Mouse (Mus musculus) splenic B cell, adult 2 months (primary cell): Measurements from ENCODE around the gene Slc38a6.

Source experiments
- DNase-seq: peaks from one replicate; pipeline ENCODE4 v3.0.0-alpha.2; 2011; ENCODE audit warnings: low read depth, low spot score
- H3K27me3 ChIP-seq: 2 replicates; pipeline ENCODE4 v1.6.1; 2012; ENCODE audit warnings: mild to moderate bottlenecking, low read length, moderate library complexity, mixed read lengths; ENCODE audit not compliant: control insufficient read depth, poor library complexity, insufficient read depth, severe bottlenecking
- H3K36me3 ChIP-seq: 2 replicates; pipeline ENCODE4 v1.6.1; 2012; ENCODE audit warnings: mild to moderate bottlenecking, low read length, moderate library complexity, mixed read lengths; ENCODE audit not compliant: control insufficient read depth, poor library complexity, insufficient read depth, severe bottlenecking

Gene Slc38a6

DNA sequence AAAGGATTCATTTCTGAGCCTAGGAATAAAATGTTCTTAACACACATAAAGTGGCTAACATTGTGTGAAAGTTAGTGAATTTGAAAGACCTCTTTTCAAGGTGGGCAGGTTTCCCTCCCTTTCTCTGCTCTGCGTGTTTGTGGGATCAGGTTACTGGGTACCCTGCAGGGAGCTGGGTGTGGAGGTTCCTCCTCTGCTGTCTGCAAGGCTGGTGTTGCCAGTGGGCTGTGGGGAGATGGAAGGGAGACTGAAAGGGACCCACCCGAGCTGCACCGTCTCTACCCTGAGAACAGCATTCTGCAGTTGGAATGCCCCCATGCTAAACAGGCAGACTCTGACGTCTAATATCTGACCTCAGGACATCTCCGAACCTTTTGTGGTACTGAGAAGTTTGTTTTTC, 70.7 kb downstream of the Slc38a6 start:
- no peak for DNase-seq
- H3K27me3 ChIP-seq = no peaks in the 10 kb centered on the region
- H3K36me3 ChIP-seq = no peaks in the 10 kb centered on the region; the same call in 1 of the 2 replicates

DNA sequence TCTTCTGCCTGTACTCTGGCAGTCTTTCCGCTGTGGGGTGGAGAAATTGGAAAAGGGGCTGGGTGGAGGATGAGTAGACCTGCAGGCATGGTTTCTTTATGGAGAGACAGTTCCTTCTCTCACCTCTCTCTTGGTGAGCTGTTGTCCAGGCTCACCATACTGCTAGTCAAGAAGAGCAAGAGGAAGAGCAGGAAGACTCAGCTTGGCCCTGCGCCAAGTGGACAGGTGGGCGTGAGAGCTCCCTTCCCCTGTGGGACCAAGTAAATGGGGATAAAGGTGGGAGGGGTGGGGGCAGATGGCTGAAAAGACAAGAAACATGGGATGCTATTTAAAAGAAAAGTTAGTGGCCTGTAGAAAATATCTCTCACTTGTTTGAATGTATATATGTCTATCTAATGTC, 71.2 kb downstream of the Slc38a6 start:
- Histone ChIP-seq H3K36me3 (no peaks in the 10 kb centered on the region; the same call in 1 of the 2 replicates), H3K27me3 (no peaks in the 10 kb centered on the region)
- no peak for DNase-seq

DNA sequence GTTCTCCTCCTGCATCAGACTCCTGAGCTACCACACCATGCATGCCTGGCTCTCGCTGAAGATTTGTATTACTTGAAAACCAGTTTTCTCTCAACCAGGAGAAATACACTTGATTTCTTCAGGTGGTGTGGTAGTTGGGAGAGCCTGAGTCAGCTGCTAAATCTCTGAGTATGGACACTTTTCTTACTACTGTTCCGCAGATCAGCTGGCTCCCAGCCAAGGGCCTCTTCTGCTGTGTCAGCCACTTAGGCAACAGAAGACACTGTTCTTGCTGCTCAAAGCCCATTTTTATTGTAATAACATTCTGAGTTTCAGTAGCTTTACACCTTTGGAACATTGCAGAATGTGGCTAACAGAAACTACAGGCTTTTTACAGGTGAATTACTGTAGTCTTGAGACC, 72.1 kb downstream of the Slc38a6 start:
- DNase-seq = no peak
- Histone ChIP-seq H3K36me3 (no peaks in the 10 kb centered on the region; the same call in 1 of the 2 replicates), H3K27me3 (no peaks in the 10 kb centered on the region)

DNA sequence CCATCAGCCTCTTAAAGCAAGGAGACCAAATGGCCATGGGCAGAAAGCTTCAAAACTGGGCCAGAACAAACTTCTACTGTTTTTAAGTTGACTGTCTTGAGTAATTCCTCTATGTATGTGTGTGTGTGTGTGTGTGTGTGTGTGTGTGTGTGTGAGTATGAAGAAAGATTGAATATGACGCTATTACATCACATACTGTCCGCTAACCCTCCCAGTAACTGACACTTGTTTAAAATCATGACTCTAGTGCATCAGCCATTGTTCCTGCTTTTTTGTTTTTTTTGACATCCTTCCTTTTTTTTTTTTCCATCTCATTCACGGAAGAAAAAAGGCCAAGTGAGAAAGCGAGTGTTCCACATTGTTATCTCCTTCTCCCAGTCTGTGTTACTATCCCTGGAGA, 72.9 kb downstream of the Slc38a6 start:
- Histone ChIP-seq H3K36me3 (no peaks in the 10 kb centered on the region; the same call in 1 of the 2 replicates), H3K27me3 (no peaks in the 10 kb centered on the region)
- DNase-seq = no peak

DNA sequence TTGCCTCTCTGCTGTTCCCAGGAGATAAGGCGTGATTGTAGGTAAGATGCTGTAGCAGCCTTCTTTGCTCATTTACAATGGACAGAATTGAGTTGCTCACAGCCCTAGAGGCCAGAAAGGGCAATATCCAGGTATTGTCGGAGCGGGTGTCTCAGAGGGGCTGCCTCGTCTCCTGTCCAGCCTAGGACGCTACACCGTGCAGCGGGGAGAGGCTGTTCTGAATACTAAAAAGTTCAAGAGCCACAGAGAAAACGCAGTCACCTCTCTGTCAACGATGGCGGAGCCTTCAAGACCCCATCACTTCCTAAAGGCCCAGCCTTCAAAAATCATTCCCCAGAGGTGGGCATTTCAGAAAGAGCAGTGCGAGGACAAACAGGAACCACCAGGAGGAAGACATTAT, 74.6 kb downstream of the Slc38a6 start:
- Histone ChIP-seq H3K27me3 (no peaks in the 10 kb centered on the region), H3K36me3 (no peaks in the 10 kb centered on the region; the same call in 1 of the 2 replicates)
- no peak for DNase-seq

DNA sequence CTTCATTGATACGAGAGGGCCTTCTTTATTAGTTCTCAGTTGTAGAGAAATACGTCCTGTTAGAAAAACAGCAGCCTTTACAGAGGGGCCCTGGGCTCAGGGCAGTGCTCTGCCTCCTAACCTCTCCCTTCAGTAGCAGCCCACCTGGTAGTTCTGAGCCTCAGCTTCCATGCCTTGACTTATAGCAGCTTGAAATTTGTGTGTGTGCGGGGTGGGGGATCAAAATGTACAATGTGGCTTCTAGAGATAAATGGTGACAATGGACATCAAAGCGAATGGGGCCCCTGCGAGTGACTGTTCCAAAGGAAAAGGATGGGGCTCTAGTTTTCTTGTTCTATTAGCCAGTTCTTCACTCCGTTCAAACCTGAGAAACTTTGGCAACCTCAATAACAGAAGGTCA, 76.8 kb downstream of the Slc38a6 start:
- H3K27me3 ChIP-seq = no peaks in the 10 kb centered on the region
- no peaks in the 10 kb centered on the region; the same call in 1 of the 2 replicates for H3K36me3 ChIP-seq
- DNase-seq = no peak

DNA sequence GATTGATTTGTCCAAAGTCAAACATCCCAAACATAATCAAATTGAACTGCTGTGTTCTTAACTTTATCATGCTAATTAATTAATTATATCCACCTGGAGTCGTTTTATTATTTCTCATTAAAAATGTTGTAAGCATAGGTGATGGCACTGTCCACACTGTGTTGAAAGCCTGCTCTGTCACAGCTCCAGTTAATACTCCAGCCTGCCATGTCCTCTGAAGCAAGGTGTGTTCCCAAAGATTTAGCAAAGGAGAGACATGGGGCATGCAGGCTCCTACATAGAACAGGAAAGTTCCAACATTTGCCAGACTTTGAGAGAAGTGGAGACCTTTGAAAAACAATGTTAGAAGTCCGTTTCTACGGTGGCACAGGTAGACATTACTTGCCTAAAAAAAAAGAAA, 77.4 kb downstream of the Slc38a6 start:
- DNase-seq = no peak
- Histone ChIP-seq H3K36me3 (no peaks in the 10 kb centered on the region; the same call in 1 of the 2 replicates), H3K27me3 (no peaks in the 10 kb centered on the region)

DNA sequence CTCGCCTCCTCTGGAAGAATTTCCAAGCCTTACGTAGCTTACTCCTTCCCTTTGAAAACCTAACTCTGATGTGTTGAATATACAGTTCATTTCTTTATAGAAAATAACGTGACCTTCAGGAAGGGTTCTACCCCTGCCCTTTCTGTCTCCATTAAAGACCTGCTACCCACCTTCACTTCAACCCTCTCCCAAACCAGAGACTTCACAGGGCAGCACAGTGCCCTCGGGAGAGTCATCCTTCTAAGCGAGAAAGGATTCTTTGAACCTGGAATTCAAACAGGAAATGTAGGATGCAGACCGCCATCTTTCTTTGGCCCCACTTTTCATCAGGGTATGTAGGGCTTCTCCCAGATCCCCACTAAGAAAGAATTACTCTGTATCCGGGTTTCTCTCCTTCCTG, 80.0 kb downstream of the Slc38a6 start:
- Histone ChIP-seq H3K27me3 (no peaks in the 10 kb centered on the region), H3K36me3 (no peaks in the 10 kb centered on the region)
- DNase-seq = no peak

DNA sequence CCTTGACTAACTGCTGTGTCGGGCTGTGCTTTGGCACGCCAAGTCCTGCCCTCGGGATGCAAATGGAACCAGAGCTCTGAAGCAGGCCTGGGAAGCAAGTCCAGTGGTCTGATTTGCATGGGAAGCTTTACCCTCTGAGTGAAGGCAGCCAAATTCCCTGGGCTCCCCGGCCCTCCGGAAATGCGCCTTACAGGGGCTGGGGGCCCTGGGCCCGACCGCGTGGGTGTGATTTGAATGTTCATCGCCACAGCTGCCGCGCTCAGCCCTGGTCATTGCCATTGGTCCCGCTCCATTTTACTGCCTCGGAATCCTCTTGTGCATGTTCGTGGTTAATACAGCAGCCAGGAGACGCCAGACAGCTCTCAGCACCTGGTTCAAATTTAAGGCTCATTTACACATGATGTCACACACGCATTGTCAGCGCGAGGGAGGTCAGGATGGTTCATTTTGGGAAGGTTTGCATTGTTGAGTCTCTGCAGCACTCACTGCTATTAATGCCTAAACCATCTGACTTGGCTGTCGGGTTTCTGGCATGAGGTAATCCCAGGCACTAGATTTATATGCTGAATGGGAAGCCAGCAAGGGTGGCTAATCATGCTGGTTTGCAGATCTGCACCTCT, 81.0 kb downstream of the Slc38a6 start:
- H3K36me3 ChIP-seq = no peaks in the 10 kb centered on the region
- no peaks in the 10 kb centered on the region for H3K27me3 ChIP-seq
- DNase-seq = no peak

DNA sequence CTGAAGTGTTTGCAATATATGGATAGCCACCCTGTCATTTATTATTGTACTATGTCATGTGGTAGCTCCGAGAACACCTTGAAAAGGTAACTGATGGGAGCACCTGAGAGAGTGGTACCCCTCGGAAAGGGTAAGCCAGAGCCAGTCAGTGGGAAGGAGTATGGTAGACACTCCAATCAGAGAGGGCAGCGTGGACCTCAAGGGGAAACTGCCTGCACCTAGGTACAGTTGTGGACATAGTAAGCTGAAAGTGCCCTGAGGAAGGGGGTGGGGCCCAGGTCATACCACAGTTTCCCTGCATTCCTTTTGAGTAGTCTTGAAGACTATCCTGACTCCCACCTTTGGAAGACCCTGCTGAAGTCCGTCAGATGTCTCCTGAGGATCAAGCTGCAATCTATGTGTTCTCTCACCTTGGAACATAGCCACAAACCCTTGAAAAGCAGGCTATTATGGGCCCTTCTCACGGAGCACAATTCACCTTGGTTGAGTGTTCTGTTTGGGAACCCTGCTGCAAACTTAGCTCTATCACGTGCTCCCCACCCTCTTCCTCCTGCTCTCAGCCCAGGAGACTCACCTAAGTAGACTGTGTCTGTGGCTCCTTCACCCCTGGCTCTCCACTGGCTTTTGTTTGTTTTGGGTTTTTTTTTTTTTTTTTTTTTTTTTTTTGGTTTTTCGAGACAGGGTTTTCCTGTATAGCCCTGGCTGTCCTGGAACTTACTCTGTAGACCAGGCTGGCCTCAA, 82.5 kb downstream of the Slc38a6 start:
- DNase-seq = no peak
- no peaks in the 10 kb centered on the region for H3K27me3 ChIP-seq

DNA sequence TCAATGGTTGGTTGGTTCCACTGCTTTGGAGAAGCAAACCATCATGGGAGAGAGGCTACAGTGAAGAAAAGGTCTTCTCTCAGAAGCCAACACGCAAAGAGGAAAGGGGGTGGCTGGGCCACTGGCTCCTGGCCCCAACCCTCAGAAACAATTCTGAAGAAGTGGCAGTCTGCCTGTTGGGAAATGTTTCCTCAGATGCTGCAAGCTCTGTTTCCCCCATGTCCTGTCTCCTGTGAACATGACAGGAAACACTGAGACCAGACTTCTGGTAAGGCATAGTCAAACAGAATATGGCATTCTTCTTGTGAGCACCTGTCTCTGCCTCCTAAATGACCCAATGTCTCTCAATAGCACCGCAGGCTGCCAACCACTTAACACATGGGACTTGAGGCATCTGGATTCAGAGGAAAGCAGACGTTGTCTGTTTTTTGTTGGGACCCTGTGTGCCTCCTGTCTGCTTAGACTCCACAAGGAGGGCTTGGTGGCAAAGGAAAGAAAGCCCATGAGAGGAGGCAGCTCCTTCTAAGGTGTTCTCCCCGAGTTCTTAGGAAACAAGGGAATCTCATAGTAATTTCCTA, 83.9 kb downstream of the Slc38a6 start:
- no peaks in the 10 kb centered on the region for H3K27me3 ChIP-seq
- DNase-seq = no peak
- H3K36me3 ChIP-seq = no peaks in the 10 kb centered on the region

More for the DNA sequence above, 82.5 kb downstream of the Slc38a6 start:
- no peaks in the 10 kb centered on the region for H3K36me3 ChIP-seq

DNA sequence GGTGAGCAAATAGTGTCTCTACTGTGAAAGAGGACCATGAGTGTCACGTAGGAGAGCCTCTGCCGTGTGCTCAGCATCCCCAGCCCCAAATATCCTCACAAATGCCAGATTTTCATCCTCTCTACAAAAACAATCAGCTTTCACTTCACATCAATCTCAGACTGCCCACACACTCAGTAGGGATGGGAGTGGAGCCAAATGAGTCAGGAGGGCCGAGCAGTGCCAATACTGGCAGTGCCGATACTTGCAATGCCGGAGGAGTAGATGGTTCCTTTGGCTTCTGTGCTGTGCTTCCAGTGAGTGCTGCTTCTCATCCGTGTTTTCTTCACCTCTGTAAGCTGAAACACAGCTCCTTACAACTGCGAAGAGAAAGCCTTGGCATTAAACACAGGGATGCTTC, 84.6 kb downstream of the Slc38a6 start:
- H3K27me3 ChIP-seq = no peaks in the 10 kb centered on the region
- H3K36me3 ChIP-seq = no peaks in the 10 kb centered on the region
- no peak for DNase-seq

DNA sequence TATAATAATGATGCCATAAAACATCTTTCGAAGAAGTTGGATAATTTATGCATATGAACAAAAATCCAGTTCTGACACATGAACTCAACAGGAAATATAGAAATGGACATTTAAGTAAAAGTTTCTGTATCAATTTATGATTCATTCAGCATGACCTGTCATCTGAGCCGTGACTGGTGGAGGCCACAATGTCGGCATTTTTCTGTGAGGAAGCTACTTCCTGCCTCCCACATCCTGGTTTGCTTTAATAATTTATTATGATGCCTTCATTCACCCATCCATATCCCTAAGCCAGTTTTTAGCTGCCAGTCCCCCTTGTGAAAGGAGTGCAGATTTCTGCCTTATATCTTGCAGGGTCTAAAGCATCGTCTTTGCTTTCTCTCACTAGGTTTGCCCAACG, 91.4 kb downstream of the Slc38a6 start:
- Histone ChIP-seq H3K27me3 (no peaks in the 10 kb centered on the region), H3K36me3 (no peaks in the 10 kb centered on the region)
- DNase-seq = no peak

DNA sequence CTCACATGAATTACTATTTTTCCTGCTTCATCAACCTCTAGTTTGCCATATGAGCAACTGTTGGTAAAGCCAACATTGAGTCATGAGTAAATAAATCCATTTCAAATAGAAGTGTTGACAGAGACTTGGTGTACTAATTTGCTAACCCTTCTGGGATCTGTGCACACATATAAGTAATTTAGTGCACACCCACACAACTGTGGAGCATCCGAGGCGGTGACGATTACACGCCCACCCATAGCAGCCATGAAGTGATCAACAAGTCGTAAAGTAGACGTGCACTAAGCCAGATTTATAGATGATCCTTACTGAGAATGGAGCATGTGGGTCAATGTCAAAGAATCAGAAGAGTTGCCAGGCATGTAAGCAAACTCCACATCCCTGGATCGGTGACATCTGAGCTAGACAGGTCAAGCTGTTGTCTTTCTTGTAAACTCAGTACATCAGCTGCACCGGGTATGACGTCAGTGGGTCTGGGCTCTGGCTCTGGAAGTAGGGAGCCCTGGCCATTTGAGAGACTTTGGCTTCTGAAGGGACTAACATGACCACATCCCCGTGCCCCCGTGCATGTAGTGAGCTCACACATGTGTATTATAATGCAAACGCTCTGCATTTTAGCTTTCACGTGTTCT, 92.3 kb downstream of the Slc38a6 start:
- no peaks in the 10 kb centered on the region for H3K27me3 ChIP-seq
- no peak for DNase-seq
- no peaks in the 10 kb centered on the region for H3K36me3 ChIP-seq
